Mouse (Mus musculus) embryonic fibroblast, embryonic 13.5 days (primary cell): Measurements from ENCODE around the gene Cfap57. TPM values are rescaled to one million over a fixed set of nuclear protein-coding genes. Genes with fewer than 3 reads are reported as not detected.
"Not testable (repeated sequence)": the region's sequence is repeated elsewhere in the genome, so short reads cannot be mapped to it uniquely, and the experiment has no call there.

Experiments
- H3K27ac ChIP-seq: 2 replicates; pipeline ENCODE4 v1.5.1; 2012; ENCODE audit warnings: low read length, control low read depth, inconsistent platforms; ENCODE audit not compliant: insufficient read depth
- H3K4me1 ChIP-seq: 2 replicates; pipeline ENCODE4 v1.6.1; 2011; ENCODE audit warnings: low read length; ENCODE audit not compliant: control insufficient read depth, insufficient read depth
- H3K4me3 ChIP-seq: 2 replicates; pipeline ENCODE4 v1.5.1; 2011; ENCODE audit warnings: mild to moderate bottlenecking, control low read depth, low read length; ENCODE audit not compliant: insufficient read depth
- CTCF ChIP-seq: IDR thresholded peaks from 2 replicates; pipeline ENCODE4 v1.5.1; 2011; ENCODE audit warnings: mild to moderate bottlenecking, control low read depth, low read length, moderate library complexity, borderline replicate concordance; ENCODE audit not compliant: insufficient read depth
- POLR2A ChIP-seq: IDR thresholded peaks from 2 replicates; pipeline ENCODE4 v1.6.1; 2011; ENCODE audit warnings: low read depth, mild to moderate bottlenecking, control low read depth, low read length, moderate library complexity
- polyA plus RNA-seq: library from polyadenylated mRNA; stranded (reverse); fragments of >200 nt; gene quantifications from 2 replicates; pipeline ENCODE4 v1.2.4, GENCODE M21; 2011; ENCODE audit warnings: low read depth; ENCODE audit not compliant: missing spikeins, insufficient read length

Gene Cfap57
- polyA plus RNA-seq, 1 experiment, result not detected

DNA sequence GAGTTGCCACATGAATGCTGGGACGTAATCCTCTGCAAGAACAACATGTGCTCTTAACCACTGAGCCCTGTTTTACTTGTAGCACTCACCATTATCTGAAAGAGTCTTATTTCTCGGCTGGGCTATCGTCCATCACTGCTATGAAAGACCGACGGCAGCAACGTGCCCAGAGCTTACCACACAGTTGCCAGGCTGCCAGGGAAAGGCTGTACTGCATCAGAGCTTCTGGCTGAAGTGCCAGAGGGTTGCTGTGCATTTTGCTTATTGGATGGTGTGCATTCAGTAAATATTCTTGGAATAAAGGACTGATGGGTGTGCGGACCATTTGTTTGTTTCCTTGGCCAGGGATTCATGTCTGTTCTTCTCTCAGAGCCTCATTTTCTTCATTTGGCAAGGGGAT, 96.6 kb downstream of the Cfap57 start:
- Histone ChIP-seq H3K4me1 (no peaks in the 10 kb centered on the region), H3K27ac (no peak overlapping the region), H3K4me3 (no peak overlapping the region)
- no peak for TF ChIP-seq POLR2A
- no peak for TF ChIP-seq CTCF

DNA sequence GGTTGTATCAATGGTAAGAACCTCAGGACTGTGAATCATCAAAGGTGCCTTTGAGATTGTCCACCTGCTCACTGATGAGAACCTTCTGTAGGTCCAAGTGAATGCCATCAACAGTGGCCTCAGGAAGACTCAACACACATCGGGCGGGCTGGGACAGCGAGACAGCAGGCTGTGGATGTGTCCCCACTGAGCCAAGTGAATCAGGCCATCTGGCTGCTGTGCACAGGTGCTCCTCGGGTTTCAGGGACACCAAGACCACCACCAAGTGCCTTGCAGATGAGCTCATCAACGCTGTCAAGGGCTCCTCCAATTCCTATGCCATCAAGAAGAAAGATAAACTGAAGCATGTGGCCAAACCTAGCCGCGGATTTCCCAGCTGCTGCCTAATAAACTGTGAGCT, 98.3 kb downstream of the Cfap57 start:
- no peak for TF ChIP-seq CTCF

DNA sequence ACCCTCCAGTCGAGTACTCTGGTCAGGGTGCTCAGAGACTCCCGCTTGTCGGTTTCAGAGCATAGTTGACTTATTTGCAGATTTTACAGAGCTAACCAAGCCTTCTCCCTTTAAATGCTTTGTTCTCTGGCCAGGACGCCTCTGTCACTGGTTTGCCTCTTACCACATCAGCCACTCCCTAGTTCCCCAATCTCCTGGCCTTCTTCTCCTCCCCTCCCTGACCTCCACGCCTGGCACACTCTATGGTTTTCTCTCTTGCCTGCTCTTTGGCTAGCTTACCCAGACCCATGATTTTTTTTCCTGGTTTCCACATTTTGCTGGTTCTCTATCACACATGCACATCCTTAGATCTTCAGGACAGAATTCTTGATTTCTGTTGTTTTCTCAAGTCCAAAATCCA, 102.4 kb downstream of the Cfap57 start:
- H3K4me1 ChIP-seq, result no peaks in the 10 kb centered on the region
- H3K4me3 ChIP-seq, result no peak overlapping the region
- TF ChIP-seq POLR2A (no peak), CTCF (no peak)
- H3K27ac ChIP-seq, result no peak overlapping the region

More for the DNA sequence above, 98.3 kb downstream of the Cfap57 start:
- H3K4me3 ChIP-seq, result no peak overlapping the region
- no peaks in the 10 kb centered on the region for H3K4me1 ChIP-seq
- no peak overlapping the region for H3K27ac ChIP-seq

GRCm38 (mm10) chr4:118517497-118518146, 103.0 kb downstream of the Cfap57 start:
- H3K27ac ChIP-seq, result no peak overlapping the region
- TF ChIP-seq CTCF, result no peak
- no peak for TF ChIP-seq POLR2A
- no peak overlapping the region for H3K4me3 ChIP-seq
- no peaks in the 10 kb centered on the region for H3K4me1 ChIP-seq

- Histone ChIP-seq H3K4me1 (no peaks in the 10 kb centered on the region), H3K27ac (no peak overlapping the region), H3K4me3 (no peak overlapping the region)
- no peak for TF ChIP-seq CTCF
- TF ChIP-seq POLR2A, result no peak
Observed at GRCm38 (mm10) chr4:118516699-118517496, 103.7 kb downstream of the Cfap57 start.

- H3K4me3 ChIP-seq, result no peak overlapping the region
- H3K4me1 ChIP-seq, result no peaks in the 10 kb centered on the region
- no peak overlapping the region for H3K27ac ChIP-seq
- no peak for TF ChIP-seq POLR2A
- no peak for TF ChIP-seq CTCF
Observed at GRCm38 (mm10) chr4:118509050-118509449, 111.5 kb downstream of the Cfap57 start.

GRCm38 (mm10) chr4:118507171-118507570, 113.4 kb downstream of the Cfap57 start:
- H3K4me3 ChIP-seq, H3K27ac ChIP-seq: not testable (repeated sequence)

DNA sequence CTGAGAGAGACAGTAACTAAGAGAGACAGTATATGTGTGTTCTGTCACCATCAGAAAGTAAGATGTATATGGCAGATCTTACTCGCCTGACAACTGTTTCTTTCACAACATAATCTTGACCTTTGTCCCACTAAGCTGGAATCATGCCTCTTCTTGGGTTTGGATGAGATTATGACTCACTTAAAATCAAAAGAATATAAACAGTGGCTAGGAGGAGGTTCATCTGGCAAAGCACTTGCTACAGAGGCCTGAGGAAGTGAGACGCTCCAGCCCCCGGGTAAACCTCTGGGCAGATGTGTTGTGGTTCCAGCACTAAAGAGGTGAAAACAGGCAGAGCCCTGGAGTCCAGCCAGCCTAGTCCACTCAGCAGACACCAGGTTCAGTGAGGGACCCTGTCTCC, 115.0 kb downstream of the Cfap57 start:
- no peak overlapping the region for H3K4me3 ChIP-seq
- TF ChIP-seq CTCF, result no peak
- TF ChIP-seq POLR2A, result no peak

More at GRCm38 (mm10) chr4:118507171-118507570, 113.4 kb downstream of the Cfap57 start:
- not testable (repeated sequence) for H3K4me1 ChIP-seq

More for the DNA sequence above, 115.0 kb downstream of the Cfap57 start:
- Histone ChIP-seq H3K4me1 (no peaks in the 10 kb centered on the region), H3K27ac (no peak overlapping the region)

Other genes starting within 250 kb of the Cfap57 start
- 13.4 and 14.0 TPM in 2 replicates for gene Szt2, start 211.5 kb downstream of the Cfap57 start, polyA plus RNA-seq
- gene Med8, start 211.4 kb downstream of the Cfap57 start, polyA plus RNA-seq, result 85.6 and 99.8 TPM in 2 replicates
- gene Elovl1, start 192.7 kb downstream of the Cfap57 start, polyA plus RNA-seq, result 164 and 172 TPM in 2 replicates
- gene Cdc20, start 183.4 kb downstream of the Cfap57 start, polyA plus RNA-seq, result 38.4 and 61.6 TPM in 2 replicates
- gene Mpl, start 163.3 kb downstream of the Cfap57 start, polyA plus RNA-seq, result not detected in 2 replicates
- not detected in 2 replicates for gene Tie1, start 130.7 kb downstream of the Cfap57 start, polyA plus RNA-seq
- not detected in 2 replicates for gene 2610528J11Rik, start 93.8 kb downstream of the Cfap57 start, polyA plus RNA-seq
- gene Tmem125, start 76.7 kb downstream of the Cfap57 start, polyA plus RNA-seq, result 0.95 TPM in 1 of 2 replicates, not detected in the other
- gene Ebna1bp2, start within 50 bp of the Cfap57 start, polyA plus RNA-seq, result 66.1 and 75.0 TPM in 2 replicates
- not detected in 2 replicates for gene Olfr62, start 38.2 kb upstream of the Cfap57 start, polyA plus RNA-seq
- gene Olfr1342, start 72.0 kb upstream of the Cfap57 start, polyA plus RNA-seq, result not detected in 2 replicates
- 0.16 TPM in 1 of 2 replicates, not detected in the other for gene Olfr1341, start 82.7 kb upstream of the Cfap57 start, polyA plus RNA-seq
- gene Olfr1340, start 99.4 kb upstream of the Cfap57 start, polyA plus RNA-seq, result not detected in 2 replicates
- not detected in 2 replicates for gene Olfr1339, start 111.4 kb upstream of the Cfap57 start, polyA plus RNA-seq
- not detected in 2 replicates for gene Olfr1338, start 138.0 kb upstream of the Cfap57 start, polyA plus RNA-seq
- gene Olfr1337, start 161.8 kb upstream of the Cfap57 start, polyA plus RNA-seq, result not detected in 2 replicates
- gene Olfr1335, start 189.2 kb upstream of the Cfap57 start, polyA plus RNA-seq, result not detected in 2 replicates
- gene Olfr1333, start 215.5 kb upstream of the Cfap57 start, polyA plus RNA-seq, result not detected in 2 replicates
- not detected in 2 replicates for gene Olfr1331, start 243.9 kb upstream of the Cfap57 start, polyA plus RNA-seq